Mouse (Mus musculus) kidney, postnatal 14 days (tissue): ENCODE data around the gene Trib3.
"Not testable (repeated sequence)": the region's sequence is repeated elsewhere in the genome, so short reads cannot be mapped to it uniquely, and the experiment has no call there.

Experiments
- DNase-seq: peaks from one replicate; pipeline ENCODE4 v3.0.0; 2022; ENCODE audit warnings: mixed read lengths

The Trib3 gene

GRCm38 (mm10) chr2:152305480-152305879 lies 38.4 kb downstream of the Trib3 start:
- no peak for DNase-seq

- DNase-seq, result no peak
Measured at GRCm38 (mm10) chr2:152303781-152304180, 40.1 kb downstream of the Trib3 start.

GRCm38 (mm10) chr2:152302862-152303261 lies 41.0 kb downstream of the Trib3 start:
- no peak for DNase-seq

GRCm38 (mm10) chr2:152294541-152294940 lies 49.3 kb downstream of the Trib3 start:
- no peak for DNase-seq

- DNase-seq, result peak; percentile 95
Measured at GRCm38 (mm10) chr2:152293727-152294475, 49.9 kb downstream of the Trib3 start, which contains the start of gene Tbc1d20. TSS of gene Tbc1d20 (plus strand) at chr2:152293828.

- no peak for DNase-seq
Measured at GRCm38 (mm10) chr2:152293179-152293726, 50.6 kb downstream of the Trib3 start.

GRCm38 (mm10) chr2:152292475-152292874 lies 51.4 kb downstream of the Trib3 start:
- DNase-seq, result no peak

GRCm38 (mm10) chr2:152289623-152290022 lies 54.2 kb downstream of the Trib3 start:
- not testable (repeated sequence) for DNase-seq

- DNase-seq, result no peak
Measured at GRCm38 (mm10) chr2:152288046-152288445, 55.8 kb downstream of the Trib3 start.

- no peak for DNase-seq
Measured at GRCm38 (mm10) chr2:152287560-152287959, 56.3 kb downstream of the Trib3 start.
